Mouse (Mus musculus) hindbrain, embryonic 14.5 days (tissue): ENCODE results near the gene Aktip. TPM values are rescaled to one million over a fixed set of nuclear protein-coding genes. Genes with fewer than 3 reads are reported as not detected.
A peak's percentile ranks its signal among the peaks of the same experiment; 100 is the strongest.

ENCODE experiments used
- ATAC-seq: fragments of 200-750 bp; cut with Nextera tagmentation; 2 replicates; pipeline ENCODE4 v1.8.0; 2017; ENCODE audit warnings: moderate number of reproducible peaks, mild to moderate bottlenecking, moderate TSS enrichment, moderate library complexity; ENCODE audit not compliant: low FRiP score
- DNase-seq: peaks from one replicate; pipeline ENCODE4 v3.0.0-alpha.2; 2015; ENCODE audit warnings: low spot score
- H3K27ac ChIP-seq: fragments of 300-500 bp; sonication (generic); 2 replicates; pipeline ENCODE4 v1.5.1; 2014; ENCODE audit warnings: mild to moderate bottlenecking, moderate library complexity
- H3K27me3 ChIP-seq: fragments of 300-500 bp; sonication (generic); 2 replicates; pipeline ENCODE4 v1.6.1; 2014; ENCODE audit warnings: mild to moderate bottlenecking, low read length, mixed read lengths; ENCODE audit not compliant: control insufficient read depth, insufficient read depth
- H3K36me3 ChIP-seq: fragments of 300-500 bp; sonication (generic); replicated peaks from 2 replicates; pipeline ENCODE4 v1.6.1; 2014; ENCODE audit not compliant: control insufficient read depth, insufficient read depth
- H3K4me1 ChIP-seq: fragments of 300-500 bp; sonication (generic); replicated peaks from 2 replicates; pipeline ENCODE4 v1.6.1; 2014; ENCODE audit warnings: antibody characterized with exemption, low read length, mixed read lengths; ENCODE audit not compliant: control insufficient read depth, insufficient read depth
- H3K4me2 ChIP-seq: fragments of 300-500 bp; sonication (generic); replicated peaks from 2 replicates; pipeline ENCODE4 v1.6.1; 2014; ENCODE audit warnings: mild to moderate bottlenecking, moderate library complexity
- H3K4me3 ChIP-seq: fragments of 300-500 bp; sonication (generic); replicated peaks from 2 replicates; pipeline ENCODE4 v1.5.1; 2014; ENCODE audit warnings: mild to moderate bottlenecking, low read length
- H3K9ac ChIP-seq: fragments of 300-500 bp; sonication (generic); 2 replicates; pipeline ENCODE4 v1.6.1; 2014
- H3K9me3 ChIP-seq: fragments of 300-500 bp; sonication (generic); 2 replicates; pipeline ENCODE4 v1.6.1; 2016; ENCODE audit warnings: low read length; ENCODE audit not compliant: control insufficient read depth
- WGBS: fragments of 180-500 bp; shearing (Covaris S2); extraction: QIAGEN DNeasy Blood & Tissue Kit; methylation state at CpG from one replicate; pipeline ENCODE4 v1.1.7; 2014; 5-methylcytosine and 5-hydroxymethylcytosine counted together
- polyA plus RNA-seq: library from polyadenylated mRNA; unstranded; fragments of >200 nt; fragmentation: Nextera tagmentation; extraction: Ambion mirVana; gene quantifications from 2 replicates; pipeline ENCODE4 v1.2.1, GENCODE M21; 2014

The Aktip gene
- polyA plus RNA-seq, 1 experiment from 2014 or later: 118 TPM

DNA sequence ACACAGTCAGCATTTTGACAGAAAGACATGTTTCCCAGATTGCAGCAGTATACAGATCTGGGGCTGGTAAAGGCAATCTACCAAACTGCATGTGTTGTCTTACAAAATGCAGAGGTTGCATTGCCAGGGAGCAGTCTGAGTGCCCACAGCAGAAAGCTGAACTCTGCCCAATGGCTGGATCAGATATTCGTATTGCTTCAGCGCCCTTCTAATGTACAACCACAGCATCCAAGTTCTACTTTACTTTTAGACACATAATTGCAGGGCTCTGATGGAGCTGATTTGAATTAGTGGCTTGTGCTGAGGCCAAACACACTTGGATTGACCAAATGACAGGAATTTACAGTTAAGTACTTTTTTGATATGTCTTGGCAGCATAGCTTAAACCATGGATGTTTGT lies 22.1 kb upstream of the Aktip start:
- Histone ChIP-seq H3K27me3 (no peaks in the 10 kb centered on the region), H3K27ac (no peak overlapping the region), H3K36me3 (no peaks in the 10 kb centered on the region), H3K9me3 (no peaks in the 10 kb centered on the region), H3K4me3 (no peak overlapping the region), H3K4me2 (no peak overlapping the region), H3K9ac (no peak overlapping the region), H3K4me1 (no peaks in the 10 kb centered on the region)
- ATAC-seq (no peak), DNase-seq (no peak)
- WGBS: 94% methylated on average over 2 of the region's 2 CpGs

DNA sequence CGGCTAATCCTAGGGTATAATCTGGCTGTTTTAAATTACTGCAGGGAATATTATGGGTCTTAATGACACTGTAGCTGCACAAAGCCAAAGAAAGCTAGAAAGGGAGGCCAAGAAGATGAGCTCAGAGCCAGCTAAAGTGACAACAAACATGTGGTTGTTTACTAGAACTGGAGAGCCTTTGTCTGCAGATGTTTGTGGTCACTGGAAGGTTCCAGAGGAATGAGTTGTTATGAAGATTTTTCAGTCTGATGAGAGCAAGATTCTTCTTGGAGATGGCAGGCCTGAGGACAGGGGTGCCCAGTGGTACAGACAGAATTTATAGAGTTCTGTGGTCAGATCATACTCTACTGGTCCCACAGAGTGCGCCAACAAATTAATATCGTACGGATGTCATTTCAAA lies 18.5 kb upstream of the Aktip start:
- Histone ChIP-seq H3K27me3 (no peaks in the 10 kb centered on the region), H3K4me3 (no peak overlapping the region), H3K4me1 (no peaks in the 10 kb centered on the region), H3K9ac (no peak overlapping the region), H3K36me3 (no peaks in the 10 kb centered on the region), H3K9me3 (no peaks in the 10 kb centered on the region), H3K4me2 (no peak overlapping the region), H3K27ac (peak overlapping the region; percentile 11; the same call in 1 of the 2 replicates)
- DNase-seq (no peak), ATAC-seq (no peak)
- WGBS: 58% methylated on average over 4 of the region's 4 CpGs

GRCm38 (mm10) chr8:91217062-91217905 lies 17.5 kb upstream of the Aktip start:
- Histone ChIP-seq H3K36me3 (no peaks in the 10 kb centered on the region), H3K4me1 (no peaks in the 10 kb centered on the region), H3K27me3 (no peaks in the 10 kb centered on the region), H3K9me3 (no peaks in the 10 kb centered on the region), H3K4me2 (no peak overlapping the region), H3K9ac (no peak overlapping the region), H3K4me3 (no peak overlapping the region), H3K27ac (no peak overlapping the region)
- ATAC-seq: no peak
- DNase-seq: no peak
- 92% methylated on average over 5 of the region's 5 CpGs for WGBS

DNA sequence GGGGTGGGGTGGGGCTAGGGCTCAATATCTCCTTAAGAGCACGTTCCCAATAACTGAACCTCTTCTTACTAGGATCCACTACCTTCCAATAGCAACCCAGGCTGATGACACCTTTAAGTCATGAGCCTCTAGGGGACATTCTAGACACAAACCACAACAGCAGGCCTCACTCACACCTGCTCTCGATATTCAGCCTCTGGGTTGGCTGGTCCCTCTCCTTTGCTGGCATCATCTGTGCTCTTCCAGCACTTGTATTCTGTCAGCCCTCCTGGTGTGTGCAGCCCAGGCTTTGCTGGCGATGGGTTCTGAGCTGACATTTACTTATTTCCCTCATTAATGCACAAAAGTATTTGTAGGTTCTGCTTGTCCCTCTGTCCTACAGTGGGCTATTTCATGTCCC lies 14.5 kb upstream of the Aktip start:
- ATAC-seq (no peak), DNase-seq (no peak)
- Histone ChIP-seq H3K4me2 (no peak overlapping the region), H3K27me3 (no peaks in the 10 kb centered on the region), H3K4me1 (no peaks in the 10 kb centered on the region), H3K9ac (no peak overlapping the region), H3K27ac (no peak overlapping the region), H3K9me3 (no peaks in the 10 kb centered on the region), H3K4me3 (no peak overlapping the region), H3K36me3 (no peaks in the 10 kb centered on the region)
- WGBS: 65% methylated on average over 3 of the region's 3 CpGs

DNA sequence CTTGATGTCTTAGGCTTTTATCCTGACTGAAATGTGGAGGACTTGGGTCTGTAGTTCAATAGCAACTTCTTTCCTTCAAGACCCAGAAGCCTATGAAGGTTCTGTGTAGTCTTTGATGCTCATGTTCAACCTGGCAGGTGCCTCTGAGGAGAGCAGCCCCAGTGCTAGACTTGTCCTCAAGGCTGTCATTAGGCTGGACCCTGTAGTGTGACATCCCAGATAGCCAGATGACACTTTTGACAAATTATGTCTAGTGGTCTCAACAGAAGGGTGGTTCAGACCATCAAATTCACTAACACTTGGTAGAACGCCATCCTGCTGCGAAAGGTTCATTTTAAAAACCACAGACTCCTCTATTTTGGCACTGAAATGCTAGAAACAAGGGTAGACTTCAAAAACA lies 13.2 kb upstream of the Aktip start:
- no peak for ATAC-seq

DNA sequence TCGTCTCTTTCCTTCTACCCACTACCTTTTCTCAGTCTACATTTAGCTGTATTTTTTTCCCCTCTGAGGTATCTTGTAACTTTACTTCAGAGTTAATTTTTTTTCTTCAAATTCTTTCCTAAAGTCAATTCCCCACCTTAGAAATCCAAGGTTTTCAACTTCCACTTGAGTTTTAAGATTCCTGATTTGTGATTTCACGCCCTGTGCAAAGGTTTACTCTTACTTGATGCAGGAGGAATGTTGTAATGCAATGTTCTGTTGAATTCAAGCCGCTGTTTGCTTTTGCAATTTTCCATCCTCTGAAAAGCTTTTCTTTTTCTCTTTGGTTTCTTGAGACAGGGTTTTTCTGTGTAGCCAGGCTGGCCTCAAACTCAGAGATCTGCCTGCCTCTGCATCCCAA lies 9.9 kb upstream of the Aktip start:
- Histone ChIP-seq H3K27ac (no peak overlapping the region), H3K27me3 (no peaks in the 10 kb centered on the region), H3K4me1 (no peaks in the 10 kb centered on the region), H3K9me3 (no peaks in the 10 kb centered on the region), H3K9ac (no peak overlapping the region), H3K36me3 (no peaks in the 10 kb centered on the region), H3K4me2 (no peak overlapping the region), H3K4me3 (no peak overlapping the region)
- DNase-seq (no peak), ATAC-seq (no peak)
- whole genome bisulfite sequencing: 87% methylated on average over 3 of the region's 3 CpGs

More for the DNA sequence above, 13.2 kb upstream of the Aktip start:
- no peak overlapping the region for H3K9ac ChIP-seq
- H3K27ac ChIP-seq: no peak overlapping the region
- no peaks in the 10 kb centered on the region for H3K27me3 ChIP-seq
- H3K4me1 ChIP-seq: no peaks in the 10 kb centered on the region
- no peaks in the 10 kb centered on the region for H3K36me3 ChIP-seq
- H3K4me2 ChIP-seq: no peak overlapping the region
- 93% methylated on average over 2 of the region's 2 CpGs for WGBS
- H3K4me3 ChIP-seq: no peak overlapping the region
- DNase-seq: no peak
- H3K9me3 ChIP-seq: no peaks in the 10 kb centered on the region

DNA sequence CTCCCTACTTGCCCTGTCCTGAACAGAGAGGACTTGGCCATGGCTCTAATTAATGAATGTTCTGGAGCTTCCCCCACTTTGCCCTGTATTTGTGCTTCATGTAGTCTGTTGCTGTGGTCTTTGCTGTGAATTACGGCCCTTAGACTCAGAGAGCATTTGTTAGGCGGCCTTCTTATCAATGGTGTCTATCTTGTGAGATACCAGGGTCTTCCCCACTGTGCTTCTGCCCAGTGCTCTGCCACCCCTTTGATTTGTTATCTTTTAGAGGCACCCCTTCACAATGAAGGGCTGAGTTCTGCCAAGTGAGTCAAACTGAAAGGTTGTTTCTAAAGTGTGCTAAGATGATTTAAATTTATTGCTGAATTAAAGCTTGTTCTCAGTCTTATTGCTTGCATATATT lies 7.9 kb upstream of the Aktip start:
- Histone ChIP-seq H3K27ac (no peak overlapping the region), H3K9ac (no peak overlapping the region), H3K4me1 (no peaks in the 10 kb centered on the region), H3K4me3 (no peak overlapping the region), H3K4me2 (no peak overlapping the region), H3K27me3 (no peaks in the 10 kb centered on the region), H3K36me3 (no peaks in the 10 kb centered on the region), H3K9me3 (no peaks in the 10 kb centered on the region)
- ATAC-seq (no peak), DNase-seq (no peak)
- 87% methylated on average over 2 of the region's 2 CpGs for WGBS

- DNase-seq: no peak
- no peaks in the 10 kb centered on the region for H3K4me1 ChIP-seq
- WGBS: 78% methylated on average over 6 of the region's 6 CpGs
Observed at GRCm38 (mm10) chr8:91205897-91206296, 6.1 kb upstream of the Aktip start.

DNA sequence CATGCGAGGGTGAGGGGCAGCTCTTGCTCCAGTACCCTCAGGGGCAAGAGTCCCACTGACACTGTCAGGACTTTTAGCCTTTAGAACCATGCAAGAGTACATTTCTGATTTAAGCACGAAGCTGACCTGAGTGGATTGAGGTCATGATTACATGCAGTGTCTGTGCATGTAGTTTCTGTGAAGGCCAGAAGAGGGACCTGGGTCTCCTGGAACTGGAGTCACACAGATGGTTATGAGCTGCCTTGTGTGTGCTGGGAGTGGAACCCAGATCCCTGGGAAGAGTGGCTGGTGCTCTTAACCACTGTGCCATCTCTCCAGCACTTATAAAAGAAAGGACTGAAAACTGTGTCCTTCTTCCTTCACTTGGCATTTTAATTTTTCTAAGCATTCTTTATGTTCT lies 1.4 kb upstream of the Aktip start:
- no peak overlapping the region for H3K9ac ChIP-seq
- no peak overlapping the region for H3K27ac ChIP-seq
- ATAC-seq (no peak), DNase-seq (no peak)
- whole genome bisulfite sequencing: 82% methylated on average over 2 of the region's 2 CpGs
- H3K27me3 ChIP-seq: no peaks in the 10 kb centered on the region
- H3K9me3 ChIP-seq: no peaks in the 10 kb centered on the region
- H3K36me3 ChIP-seq: no peaks in the 10 kb centered on the region
- H3K4me2 ChIP-seq: no peak overlapping the region
- no peaks in the 10 kb centered on the region for H3K4me1 ChIP-seq
- no peak overlapping the region for H3K4me3 ChIP-seq

More at GRCm38 (mm10) chr8:91205897-91206296, 6.1 kb upstream of the Aktip start:
- H3K4me2 ChIP-seq: no peak overlapping the region
- no peak overlapping the region for H3K9ac ChIP-seq
- H3K27me3 ChIP-seq: no peaks in the 10 kb centered on the region
- no peak overlapping the region for H3K27ac ChIP-seq
- H3K9me3 ChIP-seq: no peaks in the 10 kb centered on the region
- H3K4me3 ChIP-seq: no peak overlapping the region
- ATAC-seq: no peak
- H3K36me3 ChIP-seq: no peaks in the 10 kb centered on the region
